Mouse (Mus musculus) right cerebral cortex, postnatal 25 days (tissue): ENCODE measurements around the gene Rnps1.
A peak's percentile ranks its signal among the peaks of the same experiment; 100 is the strongest.
"Not testable (repeated sequence)": the region's sequence is repeated elsewhere in the genome, so short reads cannot be mapped to it uniquely, and the experiment has no call there.

ENCODE experiments used
- DNase-seq: peaks from one replicate; pipeline ENCODE4 v3.0.0; 2022

Gene Rnps1

DNA sequence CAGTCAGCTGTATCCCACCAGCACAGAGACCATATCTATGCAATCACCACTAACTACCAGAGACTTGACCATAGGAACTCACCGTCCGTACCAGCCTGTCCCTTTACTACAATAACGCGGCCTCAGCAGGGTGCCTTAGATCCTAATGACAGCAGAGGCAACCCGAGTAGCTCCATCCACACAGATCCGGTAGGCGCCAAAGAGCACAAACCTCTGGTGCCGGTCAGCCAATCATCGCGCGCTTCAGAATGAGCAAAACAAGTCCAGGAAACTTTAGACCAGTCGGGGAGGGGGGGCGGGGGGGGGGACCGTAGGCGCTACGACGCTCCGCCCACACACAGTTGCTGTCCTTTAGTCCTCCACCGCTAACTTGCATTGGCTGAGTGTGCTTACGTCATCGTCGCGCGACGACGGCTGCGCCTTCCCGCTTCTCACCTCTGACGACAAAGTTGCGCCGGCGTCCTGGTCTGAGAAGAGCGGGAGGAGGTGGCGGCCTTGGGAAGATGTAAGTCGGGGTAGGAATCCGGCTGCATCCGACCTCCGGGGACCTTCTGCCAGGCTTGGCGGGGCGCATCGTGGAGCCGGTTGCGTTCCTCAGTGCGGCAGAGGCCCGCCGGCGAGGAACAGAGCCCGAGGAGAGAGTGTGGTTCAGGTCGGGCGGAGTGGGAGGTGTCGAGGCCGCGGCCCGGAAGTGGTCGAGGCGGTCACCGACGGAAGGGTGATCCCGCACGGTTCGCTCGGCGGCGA is at the start of gene Rnps1:
Gene Rnps1, plus strand, starts transcription at position 336 of the 747 bp plus-strand sequence.
- peak; percentile 90 for DNase-seq

GRCm38 (mm10) chr17:24365863-24366262 is 48.5 kb upstream of the Rnps1 start:
- no peak for DNase-seq

- no peak for DNase-seq
These were observed 39.2 kb upstream of the Rnps1 start for GRCm38 (mm10) chr17:24375094-24375712.

GRCm38 (mm10) chr17:24375886-24376285 is 38.5 kb upstream of the Rnps1 start:
- DNase-seq = no peak

DNA sequence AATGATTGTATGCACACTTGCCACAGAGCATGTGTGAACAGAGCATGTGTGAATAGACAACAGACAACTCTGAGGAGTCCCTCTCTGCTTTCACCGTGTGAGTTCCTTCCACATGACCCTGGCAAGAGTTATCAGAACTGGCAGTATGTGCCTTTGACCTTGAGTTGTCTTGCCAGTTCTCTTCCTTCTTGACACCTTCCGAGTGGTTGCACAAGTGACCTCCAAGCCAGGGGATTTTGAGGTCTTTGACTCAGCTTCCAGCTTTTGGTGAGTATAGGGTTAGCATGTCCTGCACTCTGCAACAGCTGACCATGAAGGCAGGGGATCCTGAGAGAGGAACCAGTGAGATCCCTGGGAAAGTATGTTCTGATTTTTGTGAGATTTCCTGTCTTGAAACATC is 35.9 kb upstream of the Rnps1 start:
- DNase-seq = no peak

DNA sequence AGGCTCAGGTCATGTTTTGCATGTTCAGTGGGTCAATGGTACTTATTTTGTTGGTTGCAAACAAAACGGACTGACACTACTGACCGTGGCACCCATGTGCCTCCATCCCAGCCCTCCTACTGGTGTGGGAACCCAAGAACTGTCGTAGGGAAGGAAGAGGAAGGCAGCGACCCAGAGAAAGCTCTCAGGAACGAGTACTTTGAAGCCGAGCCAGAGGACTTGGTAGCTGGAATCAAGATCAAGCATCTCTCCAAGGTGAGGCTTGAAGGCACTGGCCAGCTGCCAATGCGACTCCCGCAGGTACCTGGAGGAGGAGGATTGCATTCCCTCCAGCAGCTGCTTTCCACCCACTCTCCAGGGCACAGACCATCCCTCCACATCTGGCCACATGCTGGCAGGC is 30.6 kb upstream of the Rnps1 start:
- no peak for DNase-seq

DNA sequence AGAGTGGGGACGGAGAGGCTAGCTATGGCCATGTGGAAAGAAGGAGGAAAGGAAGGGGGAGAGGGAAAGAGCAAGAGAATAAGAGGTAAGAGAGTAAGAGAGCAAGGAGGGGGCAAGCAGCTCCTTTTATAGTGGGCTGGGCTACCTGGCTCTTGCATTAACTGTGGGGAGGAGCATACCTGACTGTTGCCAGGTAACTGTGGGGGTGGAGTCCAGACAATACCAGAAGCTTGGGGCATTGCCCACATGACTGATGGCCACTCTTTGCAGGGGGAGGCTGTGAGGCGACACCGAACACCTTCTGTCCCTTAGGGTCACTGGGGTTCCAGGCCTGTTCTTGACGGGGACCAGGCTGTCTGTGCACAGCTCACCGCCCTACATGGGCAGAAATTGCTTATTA is 25.7 kb upstream of the Rnps1 start:
- DNase-seq = no peak

DNA sequence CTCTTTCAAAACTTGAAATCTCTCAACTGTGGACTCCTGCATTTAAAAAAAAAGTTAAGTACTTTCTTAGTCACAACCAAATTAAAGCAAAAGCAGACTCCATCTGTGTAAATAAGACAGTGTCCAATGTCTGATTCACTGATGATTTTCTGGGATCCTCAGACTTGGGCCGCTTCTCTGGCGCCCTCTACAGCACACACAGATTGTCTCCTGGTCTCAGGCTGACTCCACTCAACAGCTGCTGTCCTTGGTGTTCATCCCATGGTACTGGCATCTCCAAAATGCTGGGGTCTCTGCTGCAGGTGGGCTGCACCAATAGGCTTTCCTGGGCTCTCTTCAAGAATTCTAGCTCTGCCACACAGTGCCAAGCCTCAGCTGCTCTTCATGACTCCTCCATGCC is 24.5 kb upstream of the Rnps1 start:
- peak; percentile 32 for DNase-seq

DNA sequence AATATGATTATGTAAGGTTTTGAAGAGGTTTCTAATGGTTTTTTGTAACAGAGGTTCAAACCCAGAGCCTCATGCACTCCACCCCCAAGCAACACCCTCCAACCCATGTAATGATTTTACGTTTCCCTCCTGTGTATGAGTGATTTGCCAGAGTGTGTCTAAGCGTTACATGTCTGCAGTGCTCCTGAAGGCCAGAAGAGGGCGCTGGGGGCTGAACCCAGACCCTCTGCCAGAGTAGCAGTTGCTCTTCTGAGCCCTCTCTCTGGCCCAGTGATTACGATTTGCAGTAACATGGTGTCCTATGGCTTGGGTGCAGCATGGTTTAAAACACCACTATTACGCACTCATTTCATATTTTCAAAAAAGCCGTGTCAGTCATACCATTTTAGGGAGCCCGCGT is 23.2 kb upstream of the Rnps1 start:
- no peak for DNase-seq

GRCm38 (mm10) chr17:24393527-24393926 is 20.8 kb upstream of the Rnps1 start:
- DNase-seq = no peak

- DNase-seq = no peak
These were observed 19.9 kb upstream of the Rnps1 start for GRCm38 (mm10) chr17:24394456-24394855.

DNA sequence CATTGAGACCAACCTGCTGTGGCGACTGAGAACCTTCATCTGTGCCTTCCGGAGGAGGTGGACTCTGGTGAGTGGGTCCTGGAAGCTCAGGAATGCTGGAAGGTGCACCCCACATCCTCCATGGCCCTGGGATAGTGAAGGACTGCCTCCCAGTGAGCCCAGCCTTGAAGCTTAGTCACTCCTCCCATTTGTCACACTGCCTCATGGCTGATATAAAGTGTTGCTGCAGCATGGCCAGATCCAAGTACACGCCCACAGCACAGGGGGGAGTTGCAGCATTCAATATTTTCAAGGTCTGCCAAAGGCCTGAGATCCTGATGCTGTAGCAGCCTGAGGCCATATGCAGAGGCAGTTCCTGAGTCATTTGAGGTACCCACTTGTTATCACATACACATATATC is 12.0 kb upstream of the Rnps1 start:
- DNase-seq = no peak

DNA sequence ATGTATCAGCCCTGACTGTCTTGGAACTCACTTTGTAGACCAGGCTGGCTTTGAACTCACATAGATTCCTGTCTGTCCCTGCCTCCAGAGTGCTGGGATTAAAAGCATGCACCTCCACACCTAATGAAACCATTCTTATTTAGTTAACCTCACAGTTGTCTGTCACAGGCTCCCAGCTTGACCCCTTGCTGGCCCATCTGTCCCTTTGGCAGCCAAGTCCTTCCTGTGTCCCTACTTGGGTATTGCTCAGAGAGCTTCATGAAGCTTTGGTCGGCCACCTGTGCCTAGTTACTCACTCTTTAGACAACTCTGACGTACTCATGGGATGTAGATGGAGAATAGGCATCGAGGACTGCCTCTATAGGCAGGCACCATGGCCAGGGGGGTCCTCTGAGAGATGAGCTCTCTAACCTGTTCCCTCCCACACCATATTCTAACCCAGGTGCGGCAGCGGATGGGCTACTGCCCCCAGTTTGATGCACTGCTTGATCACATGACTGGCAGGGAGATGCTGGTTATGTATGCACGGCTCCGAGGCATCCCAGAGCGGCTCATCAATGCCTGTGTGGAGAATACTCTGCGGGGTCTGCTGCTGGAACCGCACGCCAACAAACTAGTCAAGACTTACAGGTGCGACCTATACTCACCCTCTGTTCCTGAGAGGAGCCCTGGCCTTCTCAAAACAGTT is 7.1 kb upstream of the Rnps1 start:
- no peak for DNase-seq

DNA sequence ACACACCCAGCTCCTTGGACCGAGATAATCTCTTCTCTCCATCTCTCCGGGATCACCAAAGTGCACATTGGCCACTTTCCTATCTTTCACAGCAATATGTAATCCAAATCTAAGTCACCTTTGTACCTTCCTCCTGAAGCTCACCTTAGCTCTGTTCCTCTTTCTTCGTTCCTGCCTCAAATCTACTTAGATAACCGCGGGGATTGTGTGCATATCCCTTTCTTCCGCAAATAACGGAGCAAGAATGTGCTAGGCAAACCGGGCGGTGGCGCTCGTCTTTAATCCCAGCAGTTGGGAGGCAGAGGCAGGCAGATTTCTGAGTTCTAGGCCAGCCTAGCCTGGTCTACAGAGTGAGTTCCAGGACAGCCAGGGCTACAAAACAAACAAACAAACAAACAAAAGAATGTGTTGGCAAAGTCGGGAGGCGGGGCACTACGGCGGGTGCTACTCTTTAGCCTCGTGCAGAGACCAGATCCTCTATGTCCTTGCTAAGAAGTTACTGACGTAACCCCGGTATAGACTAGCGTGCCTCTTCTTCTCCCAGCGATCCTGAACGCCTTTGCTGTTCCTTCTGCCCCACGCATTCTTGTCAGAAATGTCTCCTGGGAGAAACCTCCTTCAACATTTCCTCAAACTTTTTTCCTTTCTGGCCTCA is 681 bp upstream of the Rnps1 start:
- no peak for DNase-seq

DNA sequence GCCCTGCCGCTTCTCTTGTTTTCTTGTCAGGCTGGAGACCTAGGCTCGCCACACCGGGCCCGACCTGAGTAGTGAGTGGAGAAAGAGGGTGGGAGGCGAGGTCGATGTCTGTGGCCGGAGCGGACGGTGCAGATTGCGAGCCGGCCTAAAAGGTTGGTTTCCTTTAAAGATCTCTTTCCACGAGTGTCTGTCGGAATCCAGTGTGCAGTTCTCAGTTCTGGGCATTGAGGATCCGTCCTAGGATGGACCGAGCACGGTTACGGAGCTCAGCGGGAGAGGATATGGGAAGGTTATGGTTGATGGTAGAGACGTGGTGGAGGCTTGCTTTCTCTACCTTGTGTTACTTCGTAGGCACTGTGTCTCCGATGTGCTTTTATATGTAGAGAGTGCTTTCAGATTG is 646 bp downstream of the Rnps1 start:
- no peak for DNase-seq

DNA sequence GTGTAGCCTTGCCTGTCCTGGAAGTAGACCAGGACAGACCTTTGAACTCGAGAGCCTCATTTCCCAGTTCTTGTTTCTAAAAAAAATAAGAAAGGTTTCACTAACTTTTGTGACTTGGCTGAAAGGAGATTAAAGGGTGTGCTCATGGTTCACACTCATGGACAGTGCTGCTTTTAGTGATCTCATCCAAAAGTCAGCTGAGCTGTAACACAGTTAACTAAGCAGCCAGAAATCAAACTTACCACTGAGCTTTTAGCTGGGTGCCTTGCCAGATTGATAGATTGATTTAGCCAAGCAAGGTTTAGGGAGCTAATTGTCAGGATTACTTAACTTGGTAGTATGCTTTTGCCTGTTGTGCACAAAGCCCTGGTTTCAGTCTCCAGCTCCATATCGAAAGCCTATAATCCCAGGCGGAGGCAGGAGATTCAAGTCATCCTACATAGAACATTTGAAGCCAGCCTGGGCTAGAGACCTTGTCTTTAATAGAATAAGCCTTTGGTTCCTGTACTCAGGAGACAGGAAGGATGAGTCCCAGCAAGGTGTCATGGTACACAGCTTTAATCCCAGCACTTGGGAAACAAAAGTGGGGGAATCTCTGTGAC is 1.8 kb downstream of the Rnps1 start:
- no peak for DNase-seq

DNA sequence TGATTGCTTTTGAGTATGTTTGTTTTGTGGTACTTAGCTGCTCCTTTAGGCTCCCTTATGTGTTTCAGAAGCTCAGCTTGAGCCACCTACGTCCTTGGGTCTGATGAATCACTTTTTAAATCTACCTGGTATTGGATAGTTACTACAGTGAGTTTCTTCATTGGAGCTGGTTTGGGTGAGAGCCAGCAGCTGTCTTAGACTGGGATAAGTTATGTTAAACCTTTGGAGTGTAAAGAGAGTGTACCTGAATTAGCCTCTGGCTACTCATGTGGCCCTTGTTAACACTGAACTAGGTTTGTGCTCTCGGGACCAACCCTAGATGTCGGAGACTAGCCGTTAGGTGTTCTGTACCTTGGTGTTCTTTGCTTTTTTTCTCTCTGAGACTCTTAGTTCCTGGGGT is 8.7 kb downstream of the Rnps1 start:
- DNase-seq = no peak

DNA sequence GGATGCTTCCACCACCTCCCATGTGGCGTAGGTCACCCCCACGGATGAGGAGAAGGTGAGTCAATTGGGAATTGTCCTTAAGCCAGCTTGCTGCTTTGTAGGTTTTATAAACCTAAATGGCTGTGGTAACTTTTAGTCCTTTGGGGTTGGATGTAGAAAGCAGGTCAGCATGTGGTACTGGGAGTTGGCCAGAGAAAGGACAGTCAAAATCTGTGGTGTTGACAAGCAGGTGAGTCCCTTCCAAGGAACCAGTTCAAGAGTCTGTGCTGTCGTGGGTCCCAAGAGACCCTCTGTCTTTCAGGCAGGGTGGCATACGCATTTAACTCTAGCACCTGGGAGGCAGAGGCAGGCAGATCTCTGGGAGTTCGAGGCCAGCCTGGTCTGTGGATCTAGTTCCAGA is 10.1 kb downstream of the Rnps1 start:
- DNase-seq = no peak

DNA sequence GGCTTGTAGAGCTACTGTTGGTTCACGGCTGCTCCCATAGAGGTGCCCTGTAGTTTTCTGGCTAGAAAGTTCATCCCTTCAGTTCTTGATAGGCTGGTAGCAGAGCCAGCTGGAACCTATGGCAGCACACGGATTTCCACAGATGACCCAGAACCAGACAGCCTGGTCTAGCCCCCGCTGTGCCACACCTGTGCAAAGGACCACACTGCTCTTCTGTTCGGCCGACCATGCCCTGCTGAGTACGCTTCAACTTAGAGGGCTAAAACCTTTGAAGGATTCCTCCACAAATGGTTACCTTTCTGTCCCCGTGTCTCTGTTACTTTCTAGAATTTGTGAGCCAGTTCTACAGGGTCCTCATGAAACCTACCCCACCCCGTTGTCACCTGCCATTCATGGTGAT is 11.0 kb downstream of the Rnps1 start:
- DNase-seq = not testable (repeated sequence)

- no peak for DNase-seq
These were observed 11.5 kb downstream of the Rnps1 start for GRCm38 (mm10) chr17:24425905-24426304.

DNA sequence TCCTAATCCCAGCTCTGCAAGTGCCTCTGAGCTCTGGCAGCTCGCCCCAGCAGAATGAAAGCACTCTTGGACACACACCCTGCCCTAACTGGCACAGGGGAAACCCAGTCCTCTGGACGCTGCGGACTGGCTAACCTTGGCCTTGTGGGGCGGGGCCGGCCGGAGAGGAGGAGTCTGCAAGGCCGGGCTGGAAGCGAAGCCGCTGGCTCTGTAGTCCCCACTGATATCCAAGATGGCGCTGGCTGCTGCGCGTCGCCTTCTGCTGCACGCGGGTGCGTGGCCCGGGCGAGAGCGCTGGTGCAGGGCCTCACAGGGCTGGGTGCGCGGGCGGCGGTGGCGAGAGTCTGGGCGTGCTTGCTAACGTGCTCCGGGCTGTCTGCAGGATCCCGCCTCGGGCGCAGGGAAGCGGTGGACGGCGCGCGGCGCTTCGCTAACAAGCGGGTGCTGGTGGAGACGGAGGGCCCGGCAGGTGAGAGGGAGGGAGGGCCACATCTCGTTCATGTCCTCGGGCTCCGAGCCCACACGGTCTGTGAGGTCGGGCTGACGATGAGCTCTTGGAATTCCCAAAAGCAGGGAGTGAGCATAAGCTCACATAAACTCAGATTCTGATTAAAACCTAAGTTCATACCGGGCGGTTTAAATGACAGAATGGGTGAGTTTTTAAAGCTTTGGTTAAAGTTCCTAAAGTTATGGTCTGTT is 12.3 kb downstream of the Rnps1 start, which contains the start of gene Eci1:
Gene Eci1, plus strand, starts transcription at position 171 of the 699 bp plus-strand sequence.
- peak; percentile 88 for DNase-seq

GRCm38 (mm10) chr17:24427170-24427557 is 12.8 kb downstream of the Rnps1 start:
- no peak for DNase-seq
